In genomic region chr4:110350856-110351177, GRCm38 (mm10) we compare ENCODE assay signal across 8 mouse cellular contexts. TPM values are rescaled to one million over a fixed set of nuclear protein-coding genes. Genes with fewer than 3 reads are reported as not detected.
A peak's percentile ranks its signal among the peaks of the same experiment; 100 is the strongest.
DNase-seq lines count a peak whose midpoint lies in the region; ATAC-seq lines count a peak whose summit lies in the region.

No protein-coding gene starts in this region.

- H3K27ac ChIP-seq in heart, embryonic 15.5 days: peak overlapping the region; percentile 76
- no peak overlapping the region for H3K27ac ChIP-seq in brown adipose tissue, adult 24 weeks (replicated peaks; ENCODE audit: low read depth, low read length)
- peak overlapping the region; percentile 98 for H3K27ac ChIP-seq in midbrain, embryonic 10.5 days (replicated peaks)

- no peak for DNase-seq in heart, postnatal 10 days
- no peak for DNase-seq in midbrain, embryonic 10.5 days (ENCODE audit: low spot score)
- DNase-seq in cerebellum, postnatal 25 days: no peak
- no peak for DNase-seq in urinary bladder, postnatal 14 days (ENCODE audit: low spot score)
- no peak for DNase-seq in B cell, adult 2 months

- H3K4me3 ChIP-seq in heart, embryonic 15.5 days: peak overlapping the region; percentile 66
- peak overlapping the region; percentile 50; the same call in 1 of the 2 replicates for H3K4me3 ChIP-seq in brown adipose tissue, adult 24 weeks (ENCODE audit: insufficient read depth, low read depth, low read length)
- H3K4me3 ChIP-seq in midbrain, embryonic 10.5 days: peak overlapping the region; percentile 81

- peak overlapping the region; percentile 76 for H3K4me2 ChIP-seq in heart, embryonic 15.5 days

- 0 out of 2 replicates have a peak, but pooled peaks cover 4% of the 10 kb centered on the region for H3K4me1 ChIP-seq in heart, embryonic 15.5 days (replicated peaks)
- no peaks in the 10 kb centered on the region for H3K4me1 ChIP-seq in brown adipose tissue, adult 24 weeks (ENCODE audit: control insufficient read depth, insufficient read depth, insufficient read length, low read length)
- peaks cover 22% of the 10 kb centered on the region for H3K4me1 ChIP-seq in midbrain, embryonic 10.5 days

- H3K27me3 ChIP-seq in heart, embryonic 15.5 days: no peaks in the 10 kb centered on the region
- H3K27me3 ChIP-seq in midbrain, embryonic 10.5 days (ENCODE audit: low read depth, poor library complexity, severe bottlenecking): no peaks in the 10 kb centered on the region

- H3K36me3 ChIP-seq in heart, embryonic 15.5 days: no peaks in the 10 kb centered on the region
- H3K36me3 ChIP-seq in midbrain, embryonic 10.5 days: no peaks in the 10 kb centered on the region

- no peaks in the 10 kb centered on the region for H3K9me3 ChIP-seq in heart, embryonic 15.5 days (replicated peaks)
- no peaks in the 10 kb centered on the region for H3K9me3 ChIP-seq in midbrain, embryonic 10.5 days (replicated peaks)

- WGBS in heart, embryonic 15.5 days: 11% methylated on average over 6 of the region's 6 CpGs
- 8% methylated on average over 6 of the region's 6 CpGs for WGBS in midbrain, embryonic 10.5 days

- intact Hi-C loops in heart, postnatal 10 days (cut with DNase I): no loop called here

- peak overlapping the region; percentile 63 for H3K9ac ChIP-seq in heart, embryonic 15.5 days

- ATAC-seq in heart, embryonic 15.5 days (replicated peaks; ENCODE audit: insufficient number of reproducible peaks, insufficient read depth, low FRiP score, low read depth): no peak; the same call in 1 of the 2 replicates
- peak; percentile 7; the same call in 1 of the 2 replicates for ATAC-seq in granulocyte monocyte progenitor cell, adult 5-6 weeks (replicated peaks; ENCODE audit: poor library complexity, severe bottlenecking)

RNA-seq across cellular contexts. Expression of gene Elavl4, which starts 0.9 kb away (rescaled TPM):
- 2.8 and 6.9 TPM in 2 replicates for polyA plus RNA-seq in heart, embryonic 15.5 days (2015; fragmentation: Nextera tagmentation; extraction: Ambion mirVana)
- under 1 TPM in 1 of 2 experiments, not detected in 1; 0.29 TPM for total RNA-seq in heart, postnatal 10 days (2021)
- 0.44 TPM in 1 of 2 replicates, not detected in the other for polyA plus RNA-seq in brown adipose tissue, adult 24 weeks (2012; ENCODE audit: insufficient read depth, insufficient read length, missing spikeins)
- total RNA-seq in granulocyte monocyte progenitor cell, adult 5-6 weeks (2014; fragmentation: Nextera tagmentation): not detected in 2 replicates
- not detected in 2 replicates for total RNA-seq in granulocyte monocyte progenitor cell, adult 5-6 weeks (2017)
- 133 and 185 TPM in 2 replicates for polyA plus RNA-seq in midbrain, embryonic 10.5 days (2016; fragmentation: Nextera tagmentation; extraction: Ambion mirVana)

RNA-seq across cellular contexts. Expression of gene Agbl4, which starts 46.6 kb away (rescaled TPM):
- 0.67 and 1.5 TPM in 2 replicates for polyA plus RNA-seq in heart, embryonic 15.5 days (2015; fragmentation: Nextera tagmentation; extraction: Ambion mirVana)
- under 1 TPM; 0.32 to 0.67 TPM for total RNA-seq in heart, postnatal 10 days (2021)
- not detected in 2 replicates for polyA plus RNA-seq in brown adipose tissue, adult 24 weeks (2012; ENCODE audit: insufficient read depth, insufficient read length, missing spikeins)
- total RNA-seq in granulocyte monocyte progenitor cell, adult 5-6 weeks (2014; fragmentation: Nextera tagmentation): not detected in 2 replicates
- total RNA-seq in granulocyte monocyte progenitor cell, adult 5-6 weeks (2017): not detected in 2 replicates
- 0.62 and 0.64 TPM in 2 replicates for polyA plus RNA-seq in midbrain, embryonic 10.5 days (2016; fragmentation: Nextera tagmentation; extraction: Ambion mirVana)

Comparison
In these comparisons a context has a peak if more than half of its experiments do, and no peak if none do; other contexts are left out.
1. RNA of gene Elavl4, which starts 0.9 kb away (polyA plus RNA-seq): 133 to 185 TPM in midbrain, embryonic 10.5 days; 2.8 to 6.9 TPM in heart, embryonic 15.5 days and 0.44 TPM in brown adipose tissue, adult 24 weeks; every median in the first group is over 10 times any median in the second.
2. Peak in every context shown above with its lines, with median percentiles within 50 percentile points of each other: H3K4me3 ChIP-seq.